Mouse (Mus musculus): ENCODE data around the gene Ubqln4. TPM values are rescaled to one million over a fixed set of nuclear protein-coding genes. Genes with fewer than 3 reads are reported as not detected.
A peak's percentile ranks its signal among the peaks of the same experiment; 100 is the strongest.

Ubqln4 gene
- total RNA-seq (2012; rRNA removed) (73.0 and 83.0 TPM in 2 replicates), polyA plus RNA-seq (2012; ENCODE audit: insufficient read depth in 1 of 2, insufficient read length in 2 of 2, low read depth in 1 of 2, low replicate concordance in 2 of 2, missing spikeins in 1 of 2) (100 to 1,000 TPM in 1 of 2 experiments, 10 to 100 TPM in 1; 43.6 to 171 TPM)

DNA sequence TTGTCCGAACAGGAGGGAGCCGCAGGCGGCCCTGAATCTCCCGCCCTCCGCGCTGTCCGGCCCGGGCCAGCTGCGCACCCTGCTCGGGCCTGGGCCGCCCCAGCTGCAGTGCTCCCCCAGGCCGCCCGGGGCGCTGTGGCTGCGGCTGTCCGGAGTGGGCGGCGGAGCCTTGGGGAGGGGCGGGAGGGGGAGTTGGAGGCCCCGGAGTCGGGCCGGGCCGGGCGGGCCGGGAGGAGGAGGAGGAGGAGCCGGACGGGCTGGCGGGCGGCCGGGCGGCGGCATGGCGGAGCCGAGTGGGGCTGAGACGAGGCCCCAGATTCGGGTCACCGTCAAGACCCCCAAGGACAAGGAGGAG is at the start of gene Ubqln4:
Gene Ubqln4, plus strand, starts transcription at position 234 of the 355 bp plus-strand sequence.
- peak within 1 kb of the TSS; percentile 84 to 90 for H3K4me3 ChIP-seq (ENCODE audit: control insufficient read depth in 1 of 2, insufficient read depth in 1 of 2, low read depth in 2 of 2, low read length in 2 of 2)
- peak; percentile 94 for DNase-seq (ENCODE audit: low read depth, low spot score)
- H3K27ac ChIP-seq (ENCODE audit: control insufficient read depth, low read depth, low read length), result peak within 1 kb of the TSS; percentile 91
- H3K27me3 ChIP-seq (ENCODE audit: control insufficient read depth in 1 of 2, insufficient read depth in 2 of 2, low read length in 2 of 2), result no peaks in the 10 kb centered on the region
- H3K36me3 ChIP-seq (ENCODE audit: control insufficient read depth in 1 of 2, insufficient read depth in 2 of 2, low read length in 2 of 2), result peaks cover 6 to 9% of the 10 kb centered on the region in 2 experiments
- peaks cover 3 to 5% of the 10 kb centered on the region in 2 experiments; a peak in 2 of 4 replicates for H3K4me1 ChIP-seq (ENCODE audit: control insufficient read depth in 1 of 2, insufficient read depth in 2 of 2, low read length in 2 of 2)
- H3K9me3 ChIP-seq (replicated peaks; ENCODE audit: insufficient read depth, low read length), result no peaks in the 10 kb centered on the region
- peak within 1 kb of the TSS; percentile 93 for H3K9ac ChIP-seq (ENCODE audit: control insufficient read depth, low read depth, low read length, poor library complexity, severe bottlenecking)
- H3K79me2 ChIP-seq (ENCODE audit: control insufficient read depth, insufficient read depth, low read length, poor library complexity), result peaks cover 24% of the 10 kb centered on the region
- TF ChIP-seq RAD21 (IDR thresholded peaks at IDR 0.05; ENCODE audit: low read depth, low read length) (no peak), JUND (IDR thresholded peaks at IDR 0.05; ENCODE audit: low read depth, low read length) (no peak), SIN3A (IDR thresholded peaks at IDR 0.05; ENCODE audit: low read length) (peak; percentile 73; the same call in 1 of the 2 replicates), ETS1 (IDR thresholded peaks at IDR 0.05; ENCODE audit: low read depth, low read length) (0 out of 2 replicates have a peak, but pooled peaks have one; percentile 30), TAL1 (IDR thresholded peaks at IDR 0.05; ENCODE audit: low read length) (no peak), MAX (IDR thresholded peaks at IDR 0.05; ENCODE audit: low read length) (peak; percentile 49; the same call in 1 of the 2 replicates), GABPA (IDR thresholded peaks at IDR 0.05; ENCODE audit: low read depth, low read length) (peak; percentile 48; the same call in 1 of the 2 replicates), USF1 (IDR thresholded peaks at IDR 0.05; ENCODE audit: low read depth, low read length) (no peak), POLR2AphosphoS5 (IDR thresholded peaks at IDR 0.05; ENCODE audit: borderline replicate concordance, low read depth, low read length) (0 out of 2 replicates have a peak, but pooled peaks have one; percentile 3), MYC (IDR thresholded peaks at IDR 0.05; ENCODE audit: low read depth, low read length) (no peak; the same call in 1 of the 2 replicates), KAT2A (conservative IDR thresholded peaks at IDR 0.05; ENCODE audit: low read depth, low read length) (no peak; the same call in 1 of the 2 replicates), ZC3H11A (IDR thresholded peaks at IDR 0.05; ENCODE audit: low read depth, low read length) (no peak), NRF1 (IDR thresholded peaks at IDR 0.05; ENCODE audit: insufficient read depth, low read depth, low read length, poor library complexity, severe bottlenecking) (peak; percentile 63), E2F4 (IDR thresholded peaks at IDR 0.05; ENCODE audit: borderline replicate concordance, low read depth, low read length) (0 out of 2 replicates have a peak, but pooled peaks have one; percentile 57), NELFE (IDR thresholded peaks at IDR 0.05; ENCODE audit: low read depth, low read length) (peak; percentile 92), MAFK (IDR thresholded peaks at IDR 0.05; ENCODE audit: borderline replicate concordance, low read depth, low read length) (no peak), HCFC1 (IDR thresholded peaks at IDR 0.05; ENCODE audit: low read depth, low read length) (peak; percentile 73; the same call in 1 of the 2 replicates), TBP (IDR thresholded peaks at IDR 0.05; ENCODE audit: low read depth, low read length) (no peak), MEF2A (IDR thresholded peaks at IDR 0.05; ENCODE audit: extremely low read depth, insufficient replicate concordance, low read depth, low read length, poor library complexity, severe bottlenecking) (no peak), BHLHE40 (IDR thresholded peaks at IDR 0.05; ENCODE audit: borderline replicate concordance, low read depth, low read length) (no peak), CTCF (IDR thresholded peaks at IDR 0.05 in 2 of 3, conservative IDR thresholded peaks at IDR 0.05 in 1 of 3; ENCODE audit: control insufficient read depth in 1 of 3, insufficient read depth in 1 of 3, low read depth in 2 of 3, low read length in 3 of 3, poor library complexity in 1 of 3, severe bottlenecking in 1 of 3) (peak; percentile 55 to 95 (median 74); a peak in 5 of 6 replicates), MAZ (IDR thresholded peaks at IDR 0.05; ENCODE audit: low read depth, low read length) (peak; percentile 98), USF2 (IDR thresholded peaks at IDR 0.05; ENCODE audit: borderline replicate concordance in 1 of 2, insufficient read depth in 1 of 2, low read depth in 1 of 2, low read length in 2 of 2) (no peak), ZKSCAN1 (IDR thresholded peaks at IDR 0.05; ENCODE audit: low read depth, low read length) (no peak), EP300 (IDR thresholded peaks at IDR 0.05; ENCODE audit: low read depth in 1 of 2, low read length in 2 of 2) (no peak), CHD2 (IDR thresholded peaks at IDR 0.05; ENCODE audit: low read length) (no peak), SMC3 (IDR thresholded peaks at IDR 0.05; ENCODE audit: low read depth, low read length) (no peak; the same call in 1 of the 2 replicates), MYB (IDR thresholded peaks at IDR 0.05; ENCODE audit: low read depth, low read length) (no peak), GATA1 (IDR thresholded peaks at IDR 0.05; ENCODE audit: low read depth, low read length) (no peak), RCOR1 (IDR thresholded peaks at IDR 0.05; ENCODE audit: low read depth, low read length) (no peak), POLR2A (IDR thresholded peaks at IDR 0.05; ENCODE audit: control insufficient read depth in 1 of 2, insufficient read depth in 1 of 2, low read depth in 1 of 2, low read length in 2 of 2, poor library complexity in 1 of 2) (peak; percentile 66 to 94), MXI1 (IDR thresholded peaks at IDR 0.05; ENCODE audit: low read depth, low read length) (peak; percentile 75; the same call in 1 of the 2 replicates), UBTF (IDR thresholded peaks at IDR 0.05; ENCODE audit: borderline replicate concordance, insufficient read depth, low read depth, low read length) (no peak), ELF1 (IDR thresholded peaks at IDR 0.05; ENCODE audit: low read depth, low read length) (peak; percentile 43; the same call in 1 of the 2 replicates), CHD1 (IDR thresholded peaks at IDR 0.05; ENCODE audit: low read depth, low read length) (peak; percentile 90; the same call in 1 of the 2 replicates), POLR2AphosphoS2 (IDR thresholded peaks at IDR 0.05; ENCODE audit: low read length) (peak; percentile 66)

All from MEL (cell line).